Mouse (Mus musculus) limb, embryonic 13.5 days (tissue): ENCODE data around the gene Fis1. TPM values are rescaled to one million over a fixed set of nuclear protein-coding genes. Genes with fewer than 3 reads are reported as not detected.

ENCODE experiments used
- ATAC-seq: fragments of 200-750 bp; cut with Nextera tagmentation; 2 replicates; pipeline ENCODE4 v1.8.0; 2017; ENCODE audit warnings: low read depth, moderate number of reproducible peaks, moderate TSS enrichment; ENCODE audit not compliant: low FRiP score
- H3K27ac ChIP-seq: fragments of 300-500 bp; sonication (generic); 2 replicates; pipeline ENCODE4 v1.5.1; 2015; ENCODE audit warnings: inconsistent platforms, mild to moderate bottlenecking, moderate library complexity
- H3K27me3 ChIP-seq: fragments of 300-500 bp; sonication (generic); 2 replicates; pipeline ENCODE4 v1.6.1; 2015; ENCODE audit warnings: mild to moderate bottlenecking, inconsistent platforms
- H3K36me3 ChIP-seq: fragments of 300-500 bp; sonication (generic); 2 replicates; pipeline ENCODE4 v1.6.1; 2015; ENCODE audit warnings: inconsistent platforms, mild to moderate bottlenecking, moderate library complexity
- H3K4me1 ChIP-seq: fragments of 300-500 bp; sonication (generic); 2 replicates; pipeline ENCODE4 v1.6.1; 2015; ENCODE audit warnings: inconsistent platforms
- H3K4me2 ChIP-seq: fragments of 300-500 bp; sonication (generic); replicated peaks from 2 replicates; pipeline ENCODE4 v1.6.1; 2015; ENCODE audit warnings: inconsistent platforms, mild to moderate bottlenecking, moderate library complexity
- H3K4me3 ChIP-seq: fragments of 300-500 bp; sonication (generic); 2 replicates; pipeline ENCODE4 v1.5.1; 2015; ENCODE audit warnings: moderate library complexity, mild to moderate bottlenecking, inconsistent platforms
- H3K9ac ChIP-seq: fragments of 300-500 bp; sonication (generic); 2 replicates; pipeline ENCODE4 v1.6.1; 2015; ENCODE audit warnings: mild to moderate bottlenecking, inconsistent platforms
- H3K9me3 ChIP-seq: fragments of 300-500 bp; sonication (generic); 2 replicates; pipeline ENCODE4 v1.6.1; 2016; ENCODE audit warnings: inconsistent platforms
- WGBS: fragments of 180-500 bp; shearing (Covaris S2); methylation state at CpG from one replicate; pipeline ENCODE4 v1.1.7; 2015; 5-methylcytosine and 5-hydroxymethylcytosine counted together
- polyA plus RNA-seq: library from polyadenylated mRNA; unstranded; fragments of >200 nt; fragmentation: Nextera tagmentation; extraction: Ambion mirVana; gene quantifications from 2 replicates; pipeline ENCODE4 v1.2.1, GENCODE M21; 2015

Fis1 gene
- polyA plus RNA-seq, 1 experiment from 2014 or later = 263 TPM

GRCm38 (mm10) chr5:136961983-136962461 is 8.9 kb downstream of the Fis1 start:
- peaks cover 50% of the 10 kb centered on the region for H3K36me3 ChIP-seq
- H3K9me3 ChIP-seq = no peaks in the 10 kb centered on the region
- ATAC-seq = peak; percentile 94
- peaks cover 22% of the 10 kb centered on the region for H3K4me1 ChIP-seq
- 1% methylated on average over 20 of the region's 20 CpGs for WGBS
- H3K9ac ChIP-seq = peak overlapping the region; percentile 84
- H3K27me3 ChIP-seq = no peaks in the 10 kb centered on the region
- peak overlapping the region; percentile 83 for H3K4me2 ChIP-seq
- H3K27ac ChIP-seq = peak overlapping the region; percentile 73
- H3K4me3 ChIP-seq = peak overlapping the region; percentile 59

- Histone ChIP-seq H3K4me1 (peaks cover 22% of the 10 kb centered on the region), H3K4me3 (peak overlapping the region; percentile 59), H3K9ac (peak overlapping the region; percentile 84), H3K27ac (peak overlapping the region; percentile 73; the same call in 1 of the 2 replicates), H3K36me3 (peaks cover 46% of the 10 kb centered on the region), H3K9me3 (no peaks in the 10 kb centered on the region), H3K27me3 (no peaks in the 10 kb centered on the region), H3K4me2 (peak overlapping the region; percentile 83)
- WGBS = 1% methylated on average over 10 of the region's 10 CpGs
- ATAC-seq = peak; percentile 59; the same call in 1 of the 2 replicates
These were observed 9.4 kb downstream of the Fis1 start for GRCm38 (mm10) chr5:136962501-136962900.

- H3K27ac ChIP-seq = no peak overlapping the region; the same call in 1 of the 2 replicates
- ATAC-seq = no peak
- H3K4me3 ChIP-seq = peak overlapping the region; percentile 59
- no peaks in the 10 kb centered on the region for H3K9me3 ChIP-seq
- 72% methylated on average over 8 of the region's 8 CpGs for WGBS
- peaks cover 46% of the 10 kb centered on the region for H3K36me3 ChIP-seq
- H3K4me2 ChIP-seq = peak overlapping the region; percentile 83
- H3K27me3 ChIP-seq = no peaks in the 10 kb centered on the region
- H3K4me1 ChIP-seq = peaks cover 22% of the 10 kb centered on the region
- H3K9ac ChIP-seq = peak overlapping the region; percentile 84
These were observed 10.0 kb downstream of the Fis1 start for GRCm38 (mm10) chr5:136962966-136963540.

GRCm38 (mm10) chr5:136965210-136965609 is 12.1 kb downstream of the Fis1 start:
- H3K9me3 ChIP-seq = no peaks in the 10 kb centered on the region
- H3K27me3 ChIP-seq = no peaks in the 10 kb centered on the region
- H3K4me2 ChIP-seq = no peak overlapping the region
- H3K9ac ChIP-seq = no peak overlapping the region
- no peak overlapping the region for H3K27ac ChIP-seq
- no peak for ATAC-seq
- peaks cover 45% of the 10 kb centered on the region for H3K36me3 ChIP-seq
- peaks cover 22% of the 10 kb centered on the region for H3K4me1 ChIP-seq
- no peak overlapping the region for H3K4me3 ChIP-seq
- 88% methylated on average over 9 of the region's 9 CpGs for WGBS

DNA sequence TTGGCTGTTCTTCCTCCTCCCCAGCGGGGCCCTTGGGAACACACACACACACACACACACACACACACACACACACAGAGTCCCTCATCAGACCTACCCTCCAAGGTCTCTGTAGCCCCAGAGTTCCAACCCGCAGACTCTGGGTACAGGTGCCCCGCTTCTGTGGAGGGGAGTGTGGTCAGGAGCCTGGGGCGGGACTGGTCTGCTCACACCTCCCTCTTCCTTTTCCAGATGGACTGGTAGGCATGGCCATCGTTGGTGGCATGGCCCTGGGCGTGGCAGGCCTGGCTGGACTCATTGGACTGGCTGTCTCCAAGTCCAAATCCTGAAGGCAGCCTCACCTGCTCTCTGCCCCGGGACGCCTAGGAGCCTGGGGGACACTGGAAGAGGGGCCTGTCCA is 12.6 kb downstream of the Fis1 start:
- no peak for ATAC-seq
- H3K27ac ChIP-seq = 0 out of 2 replicates have a peak overlapping the region, but pooled peaks have one; percentile 22
- WGBS = 92% methylated on average over 8 of the region's 8 CpGs
- H3K4me1 ChIP-seq = peaks cover 22% of the 10 kb centered on the region
- no peak overlapping the region for H3K4me2 ChIP-seq
- H3K9me3 ChIP-seq = no peaks in the 10 kb centered on the region
- peaks cover 45% of the 10 kb centered on the region for H3K36me3 ChIP-seq
- H3K9ac ChIP-seq = no peak overlapping the region
- no peak overlapping the region for H3K4me3 ChIP-seq
- H3K27me3 ChIP-seq = no peaks in the 10 kb centered on the region

DNA sequence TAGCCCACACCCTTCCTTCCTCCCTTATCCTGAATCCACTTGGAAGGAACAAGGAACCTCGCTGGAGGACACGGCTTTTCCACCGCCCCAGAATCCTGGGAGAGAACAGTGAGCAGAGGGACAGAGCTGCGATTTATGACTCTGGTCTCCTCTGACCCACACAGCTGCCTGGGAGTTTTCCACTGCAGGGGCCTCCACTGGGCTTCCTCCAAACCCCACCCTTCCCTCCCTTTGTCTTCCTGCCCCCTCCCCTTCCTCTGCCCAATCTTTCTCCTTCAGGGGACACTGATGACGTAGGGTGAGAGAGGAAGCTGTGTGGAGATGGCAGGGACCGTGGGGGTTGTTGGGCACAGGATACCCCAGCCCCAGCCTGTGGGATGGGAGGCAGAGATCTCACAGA is 13.3 kb downstream of the Fis1 start, which contains the start of gene Cldn15:
Gene Cldn15 (plus strand): TSS at position 286 of the 400 bp plus-strand sequence.
- no peak for ATAC-seq
- Histone ChIP-seq H3K4me2 (no peak within 1 kb of the TSS), H3K4me3 (no peak within 1 kb of the TSS), H3K27ac (peak within 1 kb of the TSS; percentile 22; the same call in 1 of the 2 replicates), H3K4me1 (peaks cover 20% of the 10 kb centered on the region), H3K36me3 (peaks cover 45% of the 10 kb centered on the region), H3K9ac (no peak within 1 kb of the TSS), H3K9me3 (no peaks in the 10 kb centered on the region), H3K27me3 (no peaks in the 10 kb centered on the region)
- WGBS = 68% methylated on average over 6 of the region's 6 CpGs

DNA sequence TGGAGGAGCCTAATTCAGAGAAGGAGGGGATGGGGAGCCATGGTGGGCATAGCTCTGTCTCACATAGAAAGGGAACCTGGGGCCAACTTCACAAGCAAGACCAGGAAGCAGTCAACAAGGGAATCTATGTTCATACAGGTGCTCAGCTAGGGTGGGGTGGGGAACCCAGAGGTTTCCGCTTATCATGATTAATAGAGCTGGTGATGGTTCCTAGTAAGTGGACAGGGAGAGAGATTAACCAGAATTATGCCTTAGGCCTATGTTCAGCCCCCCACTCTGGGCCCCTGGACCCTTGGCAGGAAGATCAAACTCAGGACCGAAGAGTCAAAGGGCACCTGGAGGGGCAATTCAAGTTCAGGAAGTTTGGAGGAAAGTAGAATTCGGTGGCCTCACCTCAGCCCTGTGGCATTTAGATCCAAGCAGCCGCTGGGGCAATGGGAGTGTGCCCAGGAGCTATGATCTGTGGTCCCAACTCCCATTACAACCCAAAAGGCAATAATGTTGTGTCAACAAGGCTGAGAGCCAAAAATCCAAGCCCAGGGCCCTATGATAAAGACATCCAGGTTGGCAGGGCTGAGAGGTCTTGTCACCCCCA is 13.9 kb downstream of the Fis1 start:
- Histone ChIP-seq H3K27me3 (no peaks in the 10 kb centered on the region), H3K36me3 (peaks cover 45% of the 10 kb centered on the region), H3K9me3 (no peaks in the 10 kb centered on the region), H3K4me3 (no peak overlapping the region), H3K4me2 (no peak overlapping the region), H3K27ac (no peak overlapping the region), H3K9ac (no peak overlapping the region), H3K4me1 (peaks cover 16% of the 10 kb centered on the region)
- ATAC-seq = no peak
- WGBS = 81% methylated on average over 4 of the region's 4 CpGs

- 75% methylated on average over 10 of the region's 10 CpGs for WGBS
- Histone ChIP-seq H3K4me3 (no peak overlapping the region), H3K4me2 (no peak overlapping the region), H3K9me3 (no peaks in the 10 kb centered on the region), H3K27ac (no peak overlapping the region), H3K9ac (no peak overlapping the region), H3K4me1 (peaks cover 16% of the 10 kb centered on the region), H3K27me3 (no peaks in the 10 kb centered on the region), H3K36me3 (peaks cover 45% of the 10 kb centered on the region)
- no peak for ATAC-seq
These were observed 14.5 kb downstream of the Fis1 start for GRCm38 (mm10) chr5:136967592-136967991.

- 0 out of 2 replicates have a peak, but pooled peaks cover 9% of the 10 kb centered on the region for H3K4me1 ChIP-seq
- no peak overlapping the region for H3K9ac ChIP-seq
- no peak overlapping the region for H3K4me2 ChIP-seq
- ATAC-seq = no peak
- peaks cover 18% of the 10 kb centered on the region for H3K36me3 ChIP-seq
- no peaks in the 10 kb centered on the region for H3K9me3 ChIP-seq
- H3K27me3 ChIP-seq = no peaks in the 10 kb centered on the region
- H3K27ac ChIP-seq = no peak overlapping the region
- no peak overlapping the region for H3K4me3 ChIP-seq
- WGBS = 73% methylated on average over 1 of the region's 1 CpGs
These were observed 17.6 kb downstream of the Fis1 start for GRCm38 (mm10) chr5:136970703-136971102.

GRCm38 (mm10) chr5:136973670-136974069 is 20.6 kb downstream of the Fis1 start:
- WGBS = 81% methylated on average over 8 of the region's 8 CpGs
- Histone ChIP-seq H3K27me3 (no peaks in the 10 kb centered on the region), H3K27ac (no peak overlapping the region), H3K36me3 (peaks cover 1% of the 10 kb centered on the region; the same call in 1 of the 2 replicates), H3K9me3 (no peaks in the 10 kb centered on the region), H3K4me1 (no peaks in the 10 kb centered on the region), H3K4me2 (no peak overlapping the region), H3K4me3 (no peak overlapping the region), H3K9ac (no peak overlapping the region)
- ATAC-seq = no peak

DNA sequence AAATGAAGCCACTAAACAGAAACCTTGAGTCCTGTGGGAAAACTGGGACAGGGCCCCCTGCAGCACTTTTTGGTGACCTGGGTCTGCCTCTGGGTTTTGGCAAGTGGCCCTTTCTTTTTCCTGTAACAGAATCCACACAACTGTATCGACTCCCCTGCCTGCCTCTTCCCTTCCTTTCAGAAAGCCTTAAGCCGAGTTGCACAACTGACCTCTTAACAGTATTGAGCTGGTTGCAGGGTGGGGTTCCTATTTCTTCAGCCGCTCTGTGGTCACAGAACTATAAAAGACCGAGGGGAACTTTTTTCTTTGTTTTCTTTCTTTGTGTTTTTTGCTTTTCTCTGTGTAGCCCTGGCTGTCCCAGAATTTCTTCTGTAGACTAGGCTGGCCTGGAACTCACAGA is 24.7 kb downstream of the Fis1 start:
- peaks cover 36% of the 10 kb centered on the region for H3K36me3 ChIP-seq
- 59% methylated on average over 4 of the region's 4 CpGs for WGBS
- no peaks in the 10 kb centered on the region for H3K27me3 ChIP-seq
- H3K4me1 ChIP-seq = no peaks in the 10 kb centered on the region
- H3K4me2 ChIP-seq = no peak overlapping the region
- ATAC-seq = no peak
- no peak overlapping the region for H3K27ac ChIP-seq
- no peak overlapping the region for H3K9ac ChIP-seq
- H3K4me3 ChIP-seq = no peak overlapping the region
- no peaks in the 10 kb centered on the region for H3K9me3 ChIP-seq

DNA sequence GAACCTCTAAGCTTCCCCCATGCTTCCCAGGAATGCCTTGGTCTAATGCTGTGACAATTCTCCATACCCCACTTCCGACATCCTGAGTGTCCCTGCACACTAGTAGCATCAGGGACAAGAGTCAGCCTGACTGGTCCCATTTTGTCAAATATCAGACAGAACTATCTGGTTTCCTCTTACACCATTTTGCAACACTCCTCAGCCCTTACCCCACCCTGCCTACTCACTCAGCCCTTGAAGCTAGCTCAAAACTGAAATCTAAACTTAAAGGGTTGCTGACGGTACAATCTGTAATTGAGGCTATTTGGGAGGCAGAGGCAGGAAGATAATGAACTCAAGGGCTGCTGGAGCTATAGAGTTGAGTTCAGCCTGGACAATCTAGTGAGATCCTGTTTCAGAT is 26.7 kb downstream of the Fis1 start:
- H3K9me3 ChIP-seq = no peaks in the 10 kb centered on the region
- H3K4me1 ChIP-seq = no peaks in the 10 kb centered on the region
- 65% methylated on average over 2 of the region's 2 CpGs for WGBS
- no peak for ATAC-seq
- no peak overlapping the region for H3K27ac ChIP-seq
- H3K36me3 ChIP-seq = peaks cover 51% of the 10 kb centered on the region
- H3K4me2 ChIP-seq = no peak overlapping the region
- no peaks in the 10 kb centered on the region for H3K27me3 ChIP-seq
- no peak overlapping the region for H3K9ac ChIP-seq
- no peak overlapping the region for H3K4me3 ChIP-seq
